Mouse (Mus musculus) thymus, adult 2 months (tissue): ENCODE measurements at regions not wholly inside any gene's neighbourhood (a gene's known extent, or its start where the extent isn't known, plus 50 kb on each side); places are given as distances from the start of the nearest gene placed in this dataset.

ENCODE experiments used
- CTCF ChIP-seq: fragments of 200-500 bp; IDR thresholded peaks from 2 replicates; pipeline ENCODE4 v1.5.1; 2012; ENCODE audit warnings: mild to moderate bottlenecking, control low read depth, low read length, moderate library complexity, borderline replicate concordance; ENCODE audit not compliant: control insufficient read depth, poor library complexity, insufficient read depth; ENCODE audit errors: extremely low read depth
- POLR2A ChIP-seq: fragments of 200-500 bp; IDR thresholded peaks from 2 replicates; pipeline ENCODE4 v1.6.1; 2012; ENCODE audit warnings: mild to moderate bottlenecking, low read length, control low read depth, moderate library complexity; ENCODE audit not compliant: control insufficient read depth, poor library complexity, insufficient read depth; ENCODE audit errors: extremely low read depth

DNA sequence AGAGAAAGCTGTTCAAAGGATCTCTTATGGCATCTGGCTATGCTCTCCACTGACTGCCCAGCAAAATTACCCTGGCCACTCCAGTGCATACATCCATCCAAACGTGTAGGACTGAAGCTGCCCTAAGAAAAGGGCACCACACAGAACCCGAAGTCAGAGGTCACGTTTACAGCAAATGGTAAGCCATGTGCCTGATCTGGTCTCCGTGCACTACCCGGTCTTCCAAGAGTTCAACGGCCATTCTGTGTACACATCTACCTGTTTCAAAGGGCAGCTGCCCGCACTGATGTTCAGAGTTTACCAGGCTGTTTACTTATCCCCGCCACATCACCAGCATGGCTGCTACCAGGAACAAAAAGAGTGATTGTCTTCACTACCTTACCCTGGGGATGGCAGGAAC lies 84.4 kb upstream of the Alk start:
- no peak for TF ChIP-seq CTCF
- no peak for TF ChIP-seq POLR2A
